ENCODE assay signal across 20 mouse cellular contexts in genomic region chr10:68974771-68975170, GRCm38 (mm10).
"Had no signal": no experiment of that assay in that cellular context is flagged by ENCODE, and none has a peak within 500 bp of the region (broad histone marks: within the 10 kb centered on the region; RNA-seq: fewer than 3 reads in every experiment).

No protein-coding gene starts in this region.

- H3K27ac ChIP-seq: kidney, postnatal 0 days; layer of hippocampus, adult 2 months; limb, embryonic 10.5 days; limb, embryonic 13.5 days; liver, embryonic 12.5 days; liver, embryonic 15.5 days; lung, embryonic 15.5 days; neural tube, embryonic 12.5 days; neural tube, embryonic 15.5 days had no signal

- H3K27me3 ChIP-seq: limb, embryonic 13.5 days; liver, embryonic 12.5 days; liver, embryonic 15.5 days; lung, embryonic 15.5 days; megakaryocyte, embryonic 14.5 days; neural tube, embryonic 12.5 days; neural tube, embryonic 15.5 days had no signal

- DNase-seq: kidney, adult 2 months; kidney, postnatal 25 days; layer of hippocampus, adult 9-11 months; liver; lung, adult 18-20 months; lung, postnatal 10 days; lung, postnatal 36 days; thymus, adult 18-20 months; thymus, postnatal 36 days had no signal

- H3K4me3 ChIP-seq: layer of hippocampus, adult 2 months; limb, embryonic 10.5 days; limb, embryonic 13.5 days; liver, embryonic 12.5 days; liver, embryonic 15.5 days; lung, embryonic 15.5 days; megakaryocyte, embryonic 14.5 days; neural tube, embryonic 12.5 days; neural tube, embryonic 15.5 days had no signal

- H3K4me1 ChIP-seq: limb, embryonic 10.5 days; liver, embryonic 12.5 days; liver, embryonic 15.5 days; lung, embryonic 15.5 days; megakaryocyte, embryonic 14.5 days; neural tube, embryonic 12.5 days had no signal

- H3K9ac ChIP-seq: limb, embryonic 13.5 days; liver, embryonic 12.5 days; liver, embryonic 15.5 days; lung, embryonic 15.5 days; neural tube, embryonic 12.5 days; neural tube, embryonic 15.5 days had no signal

- H3K4me2 ChIP-seq: limb, embryonic 13.5 days; liver, embryonic 12.5 days; liver, embryonic 15.5 days; lung, embryonic 15.5 days; midbrain, embryonic 11.5 days; neural tube, embryonic 12.5 days; neural tube, embryonic 15.5 days had no signal

- H3K36me3 ChIP-seq: limb, embryonic 10.5 days; limb, embryonic 13.5 days; liver, embryonic 12.5 days; liver, embryonic 15.5 days; lung, embryonic 15.5 days; neural tube, embryonic 12.5 days; neural tube, embryonic 15.5 days had no signal

- ATAC-seq: liver, embryonic 12.5 days had no signal

- H3K9me3 ChIP-seq: limb, embryonic 10.5 days; limb, embryonic 13.5 days; liver, embryonic 12.5 days; liver, embryonic 15.5 days; lung, embryonic 15.5 days; neural tube, embryonic 12.5 days; neural tube, embryonic 15.5 days had no signal
